16 mouse cellular contexts compared by ENCODE assay signal in the genomic region with DNA sequence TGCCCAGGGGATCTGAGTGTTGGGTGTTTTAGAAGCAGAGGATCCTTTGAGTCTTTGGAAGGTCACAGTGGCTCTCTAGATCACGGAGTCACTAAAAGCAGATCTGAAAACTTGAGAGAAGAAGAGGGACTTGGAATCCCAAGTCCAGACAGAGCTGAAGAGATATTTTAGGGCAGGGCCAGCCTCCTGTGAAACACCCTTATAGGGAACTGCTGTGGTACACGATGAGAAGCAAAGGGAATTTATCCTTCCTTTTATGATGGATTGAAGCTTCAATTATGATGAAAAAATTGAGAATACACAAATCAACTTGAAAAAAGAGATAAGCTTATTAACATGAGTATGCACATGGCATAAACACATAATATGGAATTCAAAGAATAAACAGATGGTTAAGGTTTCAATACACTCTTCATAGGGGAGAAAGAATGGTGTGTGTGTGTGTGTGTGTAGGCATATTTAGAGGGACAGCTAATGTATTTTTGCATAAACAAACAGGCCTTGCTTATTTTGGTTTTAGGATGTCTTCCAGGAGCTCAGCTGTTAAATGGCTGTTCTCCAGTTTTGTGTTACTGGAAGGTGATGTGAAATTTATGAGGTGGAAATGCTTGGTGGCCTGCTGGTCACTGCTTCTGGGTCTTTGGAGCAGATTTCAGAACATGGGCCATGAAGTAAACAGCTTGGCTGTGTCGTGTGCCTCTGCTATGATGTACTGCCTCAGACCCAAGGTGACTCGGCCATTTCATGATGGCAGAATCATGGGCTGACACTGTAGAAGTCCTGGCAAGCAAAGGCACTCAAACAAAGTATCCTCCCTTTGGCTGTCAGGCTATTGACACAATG.
DNase-seq lines count a peak whose midpoint lies in the region; ATAC-seq and TF ChIP-seq lines count a peak whose summit lies in the region.
"Had no signal": no experiment of that assay in that cellular context is flagged by ENCODE, and none has a peak within 500 bp of the region (broad histone marks: within the 10 kb centered on the region; RNA-seq: fewer than 3 reads in every experiment).

No protein-coding gene starts in this region.

- H3K27ac ChIP-seq in intestine, embryonic 14.5 days (ENCODE audit: low read depth): peak overlapping the region; percentile 77; the same call in 1 of the 2 replicates
- no peak overlapping the region for H3K27ac ChIP-seq in intestine, postnatal 0 days (ENCODE audit: low read depth, low read length)
- H3K27ac ChIP-seq in lung, embryonic 14.5 days (ENCODE audit: low read depth): peak overlapping the region; percentile 87
- H3K27ac ChIP-seq: gastrocnemius, adult 2 months; hindbrain, embryonic 13.5 days; limb, embryonic 10.5 days; midbrain, embryonic 13.5 days had no signal

- TF ChIP-seq CTCF in intestine, postnatal 0 days (IDR thresholded peaks at IDR 0.05; ENCODE audit: low read depth): no peak
- no peak for TF ChIP-seq CTCF in lung, embryonic 14.5 days (IDR thresholded peaks at IDR 0.05; ENCODE audit: low read depth)

- WGBS in intestine, embryonic 14.5 days: 60% methylated on average over 4 of the region's 4 CpGs
- WGBS in intestine, postnatal 0 days: 56% methylated on average over 4 of the region's 4 CpGs
- WGBS in lung, embryonic 14.5 days: 41% methylated on average over 4 of the region's 4 CpGs

- no peak overlapping the region for H3K4me2 ChIP-seq in intestine, embryonic 14.5 days (ENCODE audit: low read length)
- no peak overlapping the region for H3K4me2 ChIP-seq in intestine, postnatal 0 days (replicated peaks; ENCODE audit: low read depth)
- H3K4me2 ChIP-seq in lung, embryonic 14.5 days: no peak overlapping the region
- H3K4me2 ChIP-seq: hindbrain, embryonic 13.5 days; liver, embryonic 11.5 days; midbrain, embryonic 13.5 days had no signal

- DNase-seq in intestine, embryonic 14.5 days (ENCODE audit: low spot score): no peak
- DNase-seq in kidney, adult 9 months: peak; percentile 15
- DNase-seq in lung, embryonic 14.5 days: peak; percentile 98
- peak; percentile 61 to 81 for DNase-seq in lung, postnatal 4 days
- no peak for DNase-seq in adrenal gland, postnatal 25 days
- no peak for DNase-seq in T-cell, adult 2 months (ENCODE audit: low spot score)
- DNase-seq: B cell, adult 2 months; cerebellum, adult 9-10 months; gastrocnemius, adult 2 months; layer of hippocampus, postnatal 36 days; thymus, adult 18-20 months had no signal

- no peak overlapping the region for H3K4me3 ChIP-seq in intestine, embryonic 14.5 days (ENCODE audit: low read depth, low read length)
- H3K4me3 ChIP-seq in intestine, postnatal 0 days (ENCODE audit: low read depth, low read length): no peak overlapping the region
- H3K4me3 ChIP-seq in lung, embryonic 14.5 days (ENCODE audit: low read depth, low read length): no peak overlapping the region
- H3K4me3 ChIP-seq: gastrocnemius, adult 2 months; hindbrain, embryonic 13.5 days; limb, embryonic 10.5 days; midbrain, embryonic 13.5 days had no signal

- peaks cover 27% of the 10 kb centered on the region for H3K4me1 ChIP-seq in intestine, embryonic 14.5 days (replicated peaks; ENCODE audit: control insufficient read depth, insufficient read depth, low read length)
- H3K4me1 ChIP-seq in intestine, postnatal 0 days (replicated peaks; ENCODE audit: control insufficient read depth, insufficient read depth, low read length): 0 out of 2 replicates have a peak, but pooled peaks cover 5% of the 10 kb centered on the region
- peaks cover 23% of the 10 kb centered on the region; the same call in 1 of the 2 replicates for H3K4me1 ChIP-seq in lung, embryonic 14.5 days (ENCODE audit: insufficient read depth)

- no peak for ATAC-seq in intestine, embryonic 14.5 days (replicated peaks; ENCODE audit: low FRiP score, low TSS enrichment, low read depth)
- ATAC-seq in intestine, postnatal 0 days: no peak
- peak; percentile 96 for ATAC-seq in lung, embryonic 14.5 days (ENCODE audit: insufficient read depth)
- ATAC-seq: midbrain, embryonic 13.5 days had no signal

- H3K36me3 ChIP-seq in intestine, embryonic 14.5 days (ENCODE audit: control insufficient read depth, insufficient read depth, low read length): no peaks in the 10 kb centered on the region
- H3K36me3 ChIP-seq in intestine, postnatal 0 days (ENCODE audit: control insufficient read depth, insufficient read depth): no peaks in the 10 kb centered on the region
- H3K36me3 ChIP-seq in lung, embryonic 14.5 days (ENCODE audit: insufficient read depth): no peaks in the 10 kb centered on the region
- H3K36me3 ChIP-seq: hindbrain, embryonic 13.5 days; limb, embryonic 10.5 days; midbrain, embryonic 13.5 days had no signal

- no peaks in the 10 kb centered on the region for H3K27me3 ChIP-seq in intestine, embryonic 14.5 days (replicated peaks; ENCODE audit: control insufficient read depth, insufficient read depth, low read length)
- no peaks in the 10 kb centered on the region for H3K27me3 ChIP-seq in intestine, postnatal 0 days (replicated peaks; ENCODE audit: control insufficient read depth, insufficient read depth, low read length)
- H3K27me3 ChIP-seq in lung, embryonic 14.5 days (ENCODE audit: insufficient read depth, low read length): no peaks in the 10 kb centered on the region
- H3K27me3 ChIP-seq: hindbrain, embryonic 13.5 days; midbrain, embryonic 13.5 days had no signal

- no peaks in the 10 kb centered on the region for H3K9me3 ChIP-seq in intestine, embryonic 14.5 days (ENCODE audit: control insufficient read depth, low read length)
- H3K9me3 ChIP-seq in intestine, postnatal 0 days (ENCODE audit: control insufficient read depth): no peaks in the 10 kb centered on the region
- H3K9me3 ChIP-seq in lung, embryonic 14.5 days (ENCODE audit: low read depth, low read length): no peaks in the 10 kb centered on the region
- H3K9me3 ChIP-seq: hindbrain, embryonic 13.5 days; limb, embryonic 10.5 days; midbrain, embryonic 13.5 days had no signal

- no peak overlapping the region for H3K9ac ChIP-seq in intestine, embryonic 14.5 days (ENCODE audit: low read length)
- H3K9ac ChIP-seq in intestine, postnatal 0 days (ENCODE audit: low read depth, low read length): no peak overlapping the region
- H3K9ac ChIP-seq in lung, embryonic 14.5 days: no peak overlapping the region
- H3K9ac ChIP-seq: hindbrain, embryonic 13.5 days; midbrain, embryonic 13.5 days had no signal

Comparison
In these comparisons a context has a peak if more than half of its experiments do, and no peak if none do; other contexts are left out.
1. DNase-seq: peak in kidney, adult 9 months (single experiment), lung, embryonic 14.5 days (single experiment) and lung, postnatal 4 days (2 of 2); none in intestine, embryonic 14.5 days (single experiment), adrenal gland, postnatal 25 days (single experiment) and T-cell, adult 2 months (single experiment).